In genomic region chr17:81063346-81063745, GRCm38 (mm10) we compare ENCODE assay signal across 13 mouse cellular contexts. TPM values are rescaled to one million over a fixed set of nuclear protein-coding genes. Genes with fewer than 3 reads are reported as not detected.
A peak's percentile ranks its signal among the peaks of the same experiment; 100 is the strongest.
DNase-seq lines count a peak whose midpoint lies in the region; ATAC-seq and TF ChIP-seq lines count a peak whose summit lies in the region.
"Had no signal": no experiment of that assay in that cellular context is flagged by ENCODE, and none has a peak within 500 bp of the region (broad histone marks: within the 10 kb centered on the region; RNA-seq: fewer than 3 reads in every experiment).

No protein-coding gene starts in this region.

- H3K4me1 ChIP-seq in heart, embryonic 15.5 days (replicated peaks): peaks cover 14% of the 10 kb centered on the region
- H3K4me1 ChIP-seq in embryonic fibroblast, embryonic 13.5 days (ENCODE audit: control insufficient read depth, insufficient read depth, low read length): peaks cover 4% of the 10 kb centered on the region; the same call in 1 of the 2 replicates
- H3K4me1 ChIP-seq in midbrain, embryonic 14.5 days (ENCODE audit: control insufficient read depth, insufficient read depth, low read length): 0 out of 2 replicates have a peak, but pooled peaks cover 4% of the 10 kb centered on the region

- H3K9ac ChIP-seq in heart, embryonic 15.5 days: no peak overlapping the region
- H3K9ac ChIP-seq in midbrain, embryonic 14.5 days (replicated peaks; ENCODE audit: low read length): no peak overlapping the region
- H3K9ac ChIP-seq: limb, embryonic 15.5 days had no signal

- TF ChIP-seq CTCF in embryonic fibroblast, embryonic 13.5 days (IDR thresholded peaks at IDR 0.05; ENCODE audit: borderline replicate concordance, insufficient read depth, low read length): no peak

- ATAC-seq in heart, embryonic 15.5 days (replicated peaks; ENCODE audit: insufficient number of reproducible peaks, insufficient read depth, low FRiP score, low read depth): no peak
- no peak for ATAC-seq in midbrain, embryonic 14.5 days (ENCODE audit: low FRiP score, low TSS enrichment)
- ATAC-seq: forebrain, embryonic 13.5 days; inflammation-experienced regulatory T-cells, adult 6 months had no signal

- DNase-seq in heart, postnatal 4 days: no peak
- peak; percentile 12 for DNase-seq in thymus, postnatal 0 days (ENCODE audit: low spot score)
- no peak for DNase-seq in thymus, adult 18-20 months
- peak; percentile 2 for DNase-seq in testis, postnatal 10 days (ENCODE audit: low spot score)
- DNase-seq in midbrain, embryonic 14.5 days: no peak
- DNase-seq in urinary bladder, postnatal 36 days (ENCODE audit: low spot score in 2 of 2): no peak

- no peak overlapping the region for H3K4me2 ChIP-seq in heart, embryonic 15.5 days
- H3K4me2 ChIP-seq in midbrain, embryonic 14.5 days (ENCODE audit: low read length): no peak overlapping the region

- no peaks in the 10 kb centered on the region for H3K9me3 ChIP-seq in heart, embryonic 15.5 days (replicated peaks)
- no peaks in the 10 kb centered on the region for H3K9me3 ChIP-seq in midbrain, embryonic 14.5 days (ENCODE audit: control insufficient read depth, low read length)
- H3K9me3 ChIP-seq: embryonic facial prominence, embryonic 10.5 days; forebrain, embryonic 13.5 days; limb, embryonic 15.5 days; neural tube, embryonic 15.5 days had no signal

- H3K36me3 ChIP-seq in heart, embryonic 15.5 days: peaks cover 5% of the 10 kb centered on the region; the same call in 1 of the 2 replicates
- no peaks in the 10 kb centered on the region for H3K36me3 ChIP-seq in midbrain, embryonic 14.5 days (ENCODE audit: control insufficient read depth, insufficient read depth, low read length)
- H3K36me3 ChIP-seq: limb, embryonic 15.5 days; neural tube, embryonic 15.5 days had no signal

- WGBS in heart, embryonic 15.5 days: 80% methylated on average over 3 of the region's 3 CpGs
- 96% methylated on average over 3 of the region's 3 CpGs for WGBS in midbrain, embryonic 14.5 days

- no peaks in the 10 kb centered on the region for H3K27me3 ChIP-seq in heart, embryonic 15.5 days
- H3K27me3 ChIP-seq in midbrain, embryonic 14.5 days (ENCODE audit: control insufficient read depth, insufficient read depth, low read length): no peaks in the 10 kb centered on the region
- H3K27me3 ChIP-seq: forebrain, embryonic 13.5 days; limb, embryonic 15.5 days; neural tube, embryonic 15.5 days had no signal

- TF ChIP-seq POLR2A in embryonic fibroblast, embryonic 13.5 days (IDR thresholded peaks at IDR 0.05; ENCODE audit: low read depth, low read length): no peak

- H3K4me3 ChIP-seq in heart, embryonic 15.5 days: no peak overlapping the region
- no peak overlapping the region for H3K4me3 ChIP-seq in embryonic fibroblast, embryonic 13.5 days (ENCODE audit: insufficient read depth, low read length)
- no peak overlapping the region for H3K4me3 ChIP-seq in midbrain, embryonic 14.5 days (replicated peaks; ENCODE audit: low read depth, low read length)

- H3K27ac ChIP-seq in heart, embryonic 15.5 days: peak overlapping the region; percentile 29
- H3K27ac ChIP-seq in embryonic fibroblast, embryonic 13.5 days (ENCODE audit: insufficient read depth, low read length): peak overlapping the region; percentile 34; the same call in 1 of the 2 replicates
- H3K27ac ChIP-seq in midbrain, embryonic 14.5 days (replicated peaks; ENCODE audit: low read depth, low read length): no peak overlapping the region
- H3K27ac ChIP-seq: forebrain, embryonic 13.5 days; limb, embryonic 15.5 days; neural tube, embryonic 15.5 days had no signal

RNA-seq across cellular contexts. Expression of gene Thumpd2, which starts 1.5 kb away (rescaled TPM):
- polyA plus RNA-seq in heart, embryonic 15.5 days (2015; fragmentation: Nextera tagmentation; extraction: Ambion mirVana): 8.7 and 10.2 TPM in 2 replicates
- 1 to 10 TPM; 5.1 to 6.1 TPM for total RNA-seq in heart, postnatal 4 days (2021)
- 21.5 and 22.2 TPM in 2 replicates for polyA plus RNA-seq in thymus, postnatal 0 days (2015; fragmentation: Nextera tagmentation; extraction: Ambion mirVana)
- 6.2 and 8.8 TPM in 2 replicates for polyA plus RNA-seq in embryonic fibroblast, embryonic 13.5 days (2011; ENCODE audit: insufficient read length, low read depth, missing spikeins)
- 7.6 and 9.1 TPM in 2 replicates for polyA plus RNA-seq in midbrain, embryonic 14.5 days (2014; fragmentation: Nextera tagmentation; extraction: Ambion mirVana)

Comparison
In these comparisons a context has a peak if more than half of its experiments do, and no peak if none do; other contexts are left out.
1. DNase-seq: peak in thymus, postnatal 0 days (single experiment) and testis, postnatal 10 days (single experiment); none in heart, postnatal 4 days (single experiment), thymus, adult 18-20 months (0 of 2), midbrain, embryonic 14.5 days (single experiment) and urinary bladder, postnatal 36 days (0 of 2).